Mouse (Mus musculus): ENCODE measurements at regions not wholly inside any gene's neighbourhood (a gene's known extent, or its start where the extent isn't known, plus 50 kb on each side); places are given as distances from the start of the nearest gene placed in this dataset.

DNA sequence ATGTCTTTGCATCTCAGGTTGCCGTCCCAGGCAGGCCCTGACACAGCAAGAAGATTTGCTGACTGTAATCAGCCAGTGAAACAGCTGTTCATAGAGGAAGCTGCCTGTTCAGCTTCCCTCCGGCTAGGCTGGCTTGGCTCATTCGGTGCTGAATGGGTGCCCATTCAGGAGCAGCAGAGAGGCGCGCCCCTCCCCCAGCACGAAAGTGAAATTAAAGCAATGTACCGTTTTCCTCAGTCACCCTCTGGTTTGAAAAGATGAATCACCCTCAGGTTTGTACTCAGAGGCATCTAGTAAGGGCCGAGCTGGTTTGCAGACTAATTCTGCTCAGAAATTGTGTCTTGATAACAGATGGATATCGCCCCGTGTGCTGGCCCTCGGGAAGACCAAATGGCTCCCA, 251.7 kb downstream of the Hhipl2 start:
- no peak for TF ChIP-seq GATA1 (IDR thresholded peaks at IDR 0.05; ENCODE audit: borderline replicate concordance, low read length)
- no peak for TF ChIP-seq FLI1 (IDR thresholded peaks at IDR 0.05; ENCODE audit: low read length)
